Mouse (Mus musculus) ES-E14 (cell line): ENCODE data around the gene Fkbp8.

Experiments
- CHD2 ChIP-seq: IDR thresholded peaks from 2 replicates; pipeline ENCODE4 v1.6.1; 2014; ENCODE audit warnings: mild to moderate bottlenecking, low read depth, low read length, inconsistent platforms
- HCFC1 ChIP-seq: IDR thresholded peaks from 2 replicates; pipeline ENCODE4 v1.6.1; 2012; ENCODE audit warnings: low read length, inconsistent platforms, borderline replicate concordance; ENCODE audit not compliant: insufficient read depth
- MAFK ChIP-seq: IDR thresholded peaks from 2 replicates; pipeline ENCODE4 v1.6.1; 2014; ENCODE audit warnings: mild to moderate bottlenecking, low read depth, low read length, inconsistent platforms; ENCODE audit not compliant: insufficient read depth
- ZC3H11A ChIP-seq: IDR thresholded peaks from 2 replicates; pipeline ENCODE4 v1.6.1; 2012; ENCODE audit warnings: low read depth, mild to moderate bottlenecking, inconsistent platforms, low read length, borderline replicate concordance
- ZNF384 ChIP-seq: IDR thresholded peaks from 2 replicates; pipeline ENCODE4 v1.6.1; 2012; ENCODE audit warnings: low read depth, low read length, inconsistent platforms

GRCm38 (mm10) chr8:70512253-70512903, 15.1 kb upstream of the Fkbp8 start:
- TF ChIP-seq ZNF384 (peak; percentile 43; the same call in 1 of the 2 replicates), ZC3H11A (no peak), MAFK (no peak), CHD2 (no peak), HCFC1 (no peak)
